Mouse (Mus musculus) common myeloid progenitor, adult 5-6 weeks (primary cell): ENCODE results near the gene Gna12. TPM values are rescaled to one million over a fixed set of nuclear protein-coding genes. Genes with fewer than 3 reads are reported as not detected.

ENCODE experiments used
- ATAC-seq: replicated peaks from 2 replicates; pipeline ENCODE4 v1.8.0; 2016; ENCODE audit warnings: low read depth, mild to moderate bottlenecking, moderate TSS enrichment, inconsistent platforms; ENCODE audit not compliant: poor library complexity, severe bottlenecking
- total RNA-seq: library from RNA; stranded (forward); fragments of 200-1000, 187-1606 nt; gene quantifications from 2 replicates; pipeline ENCODE4 v1.2.3, GENCODE M21; 2017

Gna12 gene
- total RNA-seq, 1 experiment from 2014 or later, result 36.4 TPM

GRCm38 (mm10) chr5:140726946-140727740 lies 103.1 kb downstream of the Gna12 start:
- ATAC-seq, result no peak

- no peak for ATAC-seq
Measured at GRCm38 (mm10) chr5:140726062-140726839, 104.0 kb downstream of the Gna12 start.

GRCm38 (mm10) chr5:140723822-140724221 lies 106.4 kb downstream of the Gna12 start, which contains the start of gene Amz1:
Gene Amz1 (plus strand): TSS chr5:140724127.
- ATAC-seq, result no peak

GRCm38 (mm10) chr5:140722121-140722520 lies 108.1 kb downstream of the Gna12 start:
- no peak for ATAC-seq

GRCm38 (mm10) chr5:140720773-140721172 lies 109.5 kb downstream of the Gna12 start:
- 0 out of 2 replicates have a peak, but pooled peaks have one; percentile 6 for ATAC-seq

GRCm38 (mm10) chr5:140711040-140711439 lies 119.2 kb downstream of the Gna12 start:
- no peak for ATAC-seq

- ATAC-seq, result no peak
Measured at GRCm38 (mm10) chr5:140710315-140710714, 119.9 kb downstream of the Gna12 start.

Other genes with a start within 250 kb of the Gna12 start
- gene Lfng, start 223.1 kb downstream of the Gna12 start, total RNA-seq, result 23.8 and 41.0 TPM in 2 replicates
- 14.4 and 20.2 TPM in 2 replicates for gene Ttyh3, start 181.4 kb downstream of the Gna12 start, total RNA-seq
- gene Iqce, start 128.1 kb downstream of the Gna12 start, total RNA-seq, result 7.9 and 9.8 TPM in 2 replicates
- 13.1 and 13.6 TPM in 2 replicates for gene Brat1, start 125.4 kb downstream of the Gna12 start, total RNA-seq
- gene Amz1, start 106.3 kb downstream of the Gna12 start, total RNA-seq, result 0.10 and 2.4 TPM in 2 replicates
- 1.4 and 1.8 TPM in 2 replicates for gene Card11, start 170.2 kb upstream of the Gna12 start, total RNA-seq